Mouse (Mus musculus) embryo, embryonic 10.5 days (tissue): ENCODE measurements around the gene Ccdc77.
A peak's percentile ranks its signal among the peaks of the same experiment; 100 is the strongest.

Experiments
- DNase-seq: peaks from one replicate; pipeline ENCODE4 v3.0.0-alpha.2; 2015; ENCODE audit warnings: low spot score

Ccdc77 gene

DNA sequence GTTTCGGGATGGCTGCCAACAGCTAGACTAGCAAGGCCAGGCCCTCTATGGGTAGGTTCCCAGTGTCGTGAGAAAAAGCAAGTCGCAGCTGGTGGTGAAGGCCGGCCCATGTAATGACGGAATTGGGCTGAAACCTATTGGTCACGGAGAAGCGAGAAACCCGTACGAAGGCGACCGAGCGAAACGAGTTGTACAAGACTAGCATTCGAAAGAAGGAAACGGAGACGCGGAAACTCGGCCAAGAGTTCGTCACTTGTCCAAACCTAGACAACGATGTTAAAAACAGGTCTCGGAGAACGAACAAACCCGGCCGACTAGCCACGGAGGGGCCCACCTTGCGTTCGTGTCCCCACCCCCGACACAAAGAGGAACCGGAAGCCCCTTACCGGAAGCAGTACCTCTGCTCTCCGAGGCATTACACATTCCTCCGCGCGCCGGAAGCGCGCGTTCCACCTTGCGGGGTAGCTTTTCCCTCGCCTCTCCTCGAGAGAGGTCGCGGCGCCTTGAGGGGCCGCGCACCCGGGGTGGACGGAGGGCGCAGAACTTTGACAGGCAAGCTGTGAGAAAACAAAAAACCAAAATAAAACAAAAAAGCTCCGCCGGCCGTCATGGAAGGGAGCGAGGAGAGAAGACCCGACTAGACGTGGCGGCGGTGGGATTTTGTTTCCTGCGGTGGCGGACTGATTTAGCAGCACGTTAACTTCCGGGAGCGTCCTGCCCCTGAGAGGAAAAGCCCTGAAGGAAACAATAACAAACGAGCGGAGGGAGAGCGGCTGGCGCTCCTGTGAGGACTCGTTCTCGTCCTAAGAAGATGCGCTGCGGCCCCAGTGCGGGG is at the start of gene Ccdc77, which contains the start of gene Kdm5a:
Gene Ccdc77, minus strand, starts transcription at position 687 of the 835 bp plus-strand sequence.
Gene Kdm5a, plus strand, starts transcription at position 437 of the 835 bp plus-strand sequence.
- peak; percentile 97 for DNase-seq

DNA sequence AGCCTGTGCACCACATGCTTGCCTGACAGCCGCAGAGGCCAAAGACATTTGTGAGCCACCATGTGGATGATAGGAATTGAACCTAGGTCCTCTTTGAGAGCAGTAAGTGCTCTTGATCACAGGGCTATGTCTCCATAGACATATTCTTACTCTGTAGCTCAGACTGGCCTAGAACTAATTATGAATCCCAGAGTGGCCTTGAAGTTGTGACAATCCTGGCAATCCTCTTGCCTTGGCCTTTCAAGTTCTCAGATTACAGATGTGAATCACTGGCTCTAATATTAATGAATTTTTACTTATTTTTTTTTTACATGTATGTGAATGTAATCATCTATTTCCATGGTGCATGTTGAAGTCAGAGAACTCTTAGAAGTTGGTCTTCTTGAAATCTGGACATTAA is 39.8 kb upstream of the Ccdc77 start:
- DNase-seq, result no peak

DNA sequence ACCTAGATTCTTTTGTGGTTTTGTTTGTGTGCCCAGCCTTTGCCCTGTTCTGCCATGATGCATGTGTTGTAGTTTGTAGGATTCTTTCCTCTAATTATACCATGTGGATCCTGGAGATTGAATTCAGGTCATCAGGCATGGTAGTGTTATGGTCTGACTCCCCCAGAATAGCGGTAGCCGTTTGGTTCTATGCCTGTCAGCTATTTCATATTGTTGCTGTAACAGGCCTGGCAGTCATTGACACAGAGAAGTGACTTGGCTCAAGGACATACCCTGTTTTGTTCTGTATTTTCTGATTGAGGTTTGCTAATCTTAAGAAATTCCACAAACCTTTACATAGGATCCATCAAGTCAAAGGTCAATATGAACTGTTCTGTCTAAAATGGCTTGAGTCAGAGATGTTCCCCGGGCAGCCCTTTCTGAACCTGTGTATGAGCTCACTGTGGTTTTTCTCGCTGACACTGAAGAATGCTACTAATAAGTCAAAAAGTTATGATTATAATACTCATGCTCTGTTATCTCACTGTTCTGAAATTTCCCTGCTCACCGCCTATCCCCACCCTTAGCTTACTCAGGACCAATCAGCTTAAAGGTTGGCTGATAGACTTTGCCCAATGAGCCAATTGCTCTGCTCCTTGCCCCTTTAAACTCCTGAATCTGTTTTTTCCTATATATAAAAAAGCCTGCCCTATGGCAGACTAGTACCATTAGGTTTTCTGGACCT is 31.6 kb upstream of the Ccdc77 start:
- no peak for DNase-seq

DNA sequence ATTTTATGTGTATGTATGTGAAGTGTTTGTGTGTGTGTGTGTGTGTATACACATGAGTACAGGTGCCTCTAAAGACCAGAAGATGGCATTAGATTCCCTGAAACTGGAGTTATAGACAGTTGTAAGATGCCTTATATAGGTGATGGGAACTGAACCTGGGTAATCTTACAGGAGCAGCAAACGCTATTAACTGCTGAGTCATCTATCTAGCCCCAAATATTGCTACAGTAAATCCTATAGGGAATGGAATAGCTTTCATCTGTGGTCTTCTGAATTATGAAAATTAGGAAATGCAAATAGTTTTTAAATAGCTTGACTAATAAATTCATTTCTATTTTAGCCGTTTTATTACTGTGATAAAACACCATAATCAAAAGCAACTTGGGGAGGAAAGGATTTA is 28.6 kb upstream of the Ccdc77 start:
- no peak for DNase-seq

DNA sequence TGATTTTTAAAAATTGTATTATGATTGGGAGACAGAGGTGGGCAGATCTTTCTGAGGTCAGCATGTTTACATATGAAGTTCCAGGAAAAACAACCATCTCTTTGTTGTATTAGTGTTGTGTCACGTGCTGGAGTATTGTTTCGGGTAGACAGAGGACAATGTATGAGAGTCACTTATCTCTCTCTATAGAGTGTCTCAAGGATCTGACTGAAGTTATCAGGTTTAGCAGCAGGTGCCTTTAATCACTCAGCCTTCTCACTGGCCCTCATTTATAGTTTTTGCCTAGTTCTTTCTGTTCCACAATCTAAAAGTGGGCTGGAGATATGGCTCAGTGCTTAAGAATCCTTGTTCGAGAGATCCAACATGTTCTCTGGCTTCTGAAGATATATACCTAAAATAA is 25.9 kb upstream of the Ccdc77 start:
- DNase-seq, result no peak

DNA sequence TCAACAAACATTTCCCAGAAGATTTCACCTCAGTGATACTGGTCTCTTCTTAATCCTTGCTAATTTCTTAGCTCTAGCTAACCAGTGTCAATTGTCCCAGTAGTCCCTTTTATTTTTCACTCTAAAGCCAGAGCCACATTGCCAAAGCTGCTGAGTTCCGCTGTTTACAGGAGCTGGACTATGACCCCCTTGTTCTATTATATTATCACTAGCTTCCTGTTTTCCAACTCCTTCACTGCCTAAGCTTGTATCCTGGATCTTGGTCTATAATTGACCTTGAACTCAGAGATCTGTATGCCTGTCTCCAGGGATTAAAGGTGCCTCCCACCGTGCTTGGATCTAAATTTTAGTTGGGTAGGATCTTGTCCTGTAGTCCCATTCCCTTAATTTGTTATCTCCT is 12.6 kb upstream of the Ccdc77 start:
- DNase-seq, result no peak

DNA sequence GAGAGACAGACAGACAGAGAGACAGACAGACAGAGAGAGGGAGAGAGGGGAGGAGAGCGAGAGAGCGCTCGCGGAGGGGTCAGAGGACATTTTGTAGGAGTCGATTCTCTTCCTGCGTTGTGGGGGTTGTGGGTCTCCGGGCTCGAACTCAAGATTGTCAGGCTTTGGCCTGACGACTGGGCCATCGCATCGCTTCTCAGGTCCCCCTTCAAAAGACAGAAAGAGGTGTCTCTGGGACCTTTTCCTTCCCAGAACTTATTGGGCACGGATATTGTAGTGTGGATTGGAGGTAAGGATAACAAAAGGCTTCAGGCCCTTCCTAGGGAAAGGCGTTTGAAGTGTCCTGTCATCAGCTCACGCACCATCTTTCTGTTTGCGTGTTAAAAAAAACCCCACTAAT is 877 bp upstream of the Ccdc77 start:
- peak; percentile 22 for DNase-seq

DNA sequence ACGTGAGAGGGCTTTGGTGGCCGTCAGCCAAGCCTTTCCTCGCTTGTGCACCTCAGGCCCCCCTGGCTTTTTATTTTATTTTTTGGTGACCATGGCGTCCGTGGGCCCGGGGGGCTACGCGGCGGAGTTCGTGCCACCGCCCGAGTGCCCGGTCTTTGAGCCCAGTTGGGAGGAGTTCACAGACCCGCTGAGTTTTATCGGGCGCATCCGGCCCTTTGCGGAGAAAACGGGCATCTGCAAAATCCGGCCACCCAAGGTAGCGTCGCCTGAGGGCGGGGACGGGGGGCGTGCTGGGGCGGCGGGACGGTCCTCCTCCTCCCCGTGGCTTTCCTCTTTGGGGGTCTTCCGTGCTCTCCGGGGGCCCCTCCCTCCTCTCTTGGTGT is 340 bp upstream of the Ccdc77 start:
- DNase-seq, result no peak

DNA sequence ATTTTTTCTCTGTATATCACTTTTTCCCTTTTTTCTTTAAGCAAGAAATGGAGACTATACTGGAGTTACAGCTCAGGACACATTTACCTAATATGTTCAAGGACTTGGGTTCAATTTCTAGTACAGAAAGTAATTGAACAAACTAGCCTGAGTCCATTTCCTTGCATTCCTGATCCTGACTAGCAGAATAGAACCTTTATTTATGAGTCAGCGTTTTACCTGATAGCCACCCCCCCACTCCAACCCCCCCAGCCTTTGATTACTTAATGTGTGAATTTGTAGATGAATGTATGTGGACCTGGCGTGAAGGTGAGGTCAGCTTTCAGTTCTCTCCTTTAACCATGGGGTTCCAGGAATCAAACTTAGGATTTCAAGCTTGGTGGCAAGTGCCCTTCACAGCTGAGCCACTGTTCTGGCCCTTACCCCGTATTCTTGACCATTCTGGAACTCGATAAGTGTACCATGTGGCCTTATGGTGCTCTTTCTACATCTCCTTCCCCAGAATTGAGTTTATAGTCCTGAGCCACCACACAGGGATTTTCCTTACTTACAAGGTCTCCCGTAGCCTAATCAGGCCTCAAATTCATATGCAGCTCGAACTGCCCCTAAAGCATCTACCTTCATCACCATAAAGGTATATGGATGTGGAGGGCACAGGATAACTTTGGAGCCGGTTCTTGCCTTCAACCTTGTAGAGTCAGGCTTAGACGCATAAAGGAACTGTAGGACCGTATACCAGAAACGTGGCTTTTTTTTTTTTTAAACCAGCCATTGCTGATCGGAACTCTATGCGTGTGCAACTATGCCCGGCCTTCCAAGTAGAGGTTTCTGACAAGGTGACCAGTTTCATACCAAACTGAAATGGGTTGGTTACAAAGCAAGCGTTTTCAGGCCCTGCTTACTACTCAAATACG is 1.1 kb downstream of the Ccdc77 start:
- peak; percentile 28 for DNase-seq

DNA sequence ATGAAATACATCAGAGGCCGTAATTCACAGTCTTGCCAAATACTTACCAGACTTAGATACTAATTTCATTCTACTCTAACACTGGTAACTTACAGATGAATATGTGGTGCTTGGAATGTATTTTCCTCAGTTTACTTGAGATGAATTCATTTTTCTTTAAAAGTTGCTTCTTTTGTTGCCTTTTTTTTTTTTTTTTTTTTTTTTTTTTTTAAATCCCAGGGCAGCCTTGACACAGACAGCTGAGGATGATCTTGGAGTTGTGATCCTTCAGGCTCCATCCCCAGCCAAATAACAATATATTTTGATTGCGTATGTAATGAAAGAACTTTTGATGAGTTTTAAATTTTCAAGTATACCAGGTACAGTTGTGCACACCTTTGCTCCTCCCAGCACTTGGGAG is 2.0 kb downstream of the Ccdc77 start:
- no peak for DNase-seq

DNA sequence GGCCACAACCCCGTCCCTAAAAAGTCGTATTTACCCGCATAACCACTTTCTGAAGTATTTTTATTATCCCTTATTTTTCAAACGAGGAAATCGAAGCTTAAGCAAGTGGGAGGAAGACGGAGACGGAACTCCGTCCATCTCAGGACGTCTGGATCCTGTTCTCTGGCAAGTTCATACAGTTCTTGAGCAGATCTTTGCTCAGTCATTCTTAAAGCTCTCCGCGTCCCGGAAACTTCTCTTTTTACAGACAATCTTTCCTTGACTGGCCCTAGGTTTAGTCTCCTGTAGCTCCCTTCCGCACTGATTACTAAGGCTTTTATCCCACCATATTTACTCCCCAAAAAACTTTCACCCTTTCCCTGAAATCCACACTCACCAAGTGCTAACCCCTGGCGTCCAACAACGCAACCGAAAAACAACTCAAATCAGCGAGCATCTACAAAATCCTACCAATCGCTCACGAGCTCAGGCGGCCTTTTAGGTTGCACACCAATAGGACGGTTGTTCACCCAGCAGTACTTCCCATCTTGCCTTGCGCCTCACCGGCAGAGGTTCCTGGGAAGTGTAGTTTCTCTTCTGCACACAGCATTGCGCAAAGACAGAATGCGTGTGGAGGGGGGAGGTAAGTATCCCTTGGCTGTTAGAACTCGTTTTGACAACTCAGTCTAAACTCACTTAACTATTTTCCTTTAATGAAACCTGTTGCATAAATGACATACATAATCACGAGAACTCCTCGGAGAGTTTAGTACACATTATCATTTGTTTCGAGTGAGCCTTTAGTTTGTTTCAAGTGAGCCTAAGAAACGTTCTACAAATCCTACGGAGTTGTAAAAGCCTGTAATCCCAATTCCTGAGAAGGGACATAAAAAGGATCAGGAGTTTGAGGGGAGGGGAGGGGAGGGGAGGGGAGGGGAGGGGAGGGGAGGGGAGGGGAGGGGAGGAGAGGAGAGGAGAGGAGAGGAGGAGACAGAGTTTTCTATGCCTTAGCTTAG is 6.9 kb downstream of the Ccdc77 start:
- DNase-seq, result peak; percentile 96

DNA sequence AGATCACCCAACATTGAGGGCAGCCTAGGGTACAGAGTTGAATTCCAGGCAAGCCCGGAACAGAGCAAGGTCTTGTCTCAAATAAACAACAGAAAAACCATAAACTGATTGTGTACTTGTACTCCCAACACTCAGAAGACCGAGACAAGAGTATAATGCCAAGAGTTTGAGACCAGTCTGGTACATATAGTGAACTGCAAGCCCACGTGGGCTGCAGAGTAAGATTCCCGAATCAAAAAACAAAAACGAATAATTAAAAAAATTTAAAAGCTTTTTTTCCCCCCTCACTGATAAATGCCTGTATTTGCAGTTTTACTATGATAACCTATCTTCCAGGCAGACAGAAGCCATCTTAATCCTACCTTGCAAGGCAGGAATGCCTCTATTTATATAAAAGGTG is 7.7 kb downstream of the Ccdc77 start:
- peak; percentile 7 for DNase-seq

DNA sequence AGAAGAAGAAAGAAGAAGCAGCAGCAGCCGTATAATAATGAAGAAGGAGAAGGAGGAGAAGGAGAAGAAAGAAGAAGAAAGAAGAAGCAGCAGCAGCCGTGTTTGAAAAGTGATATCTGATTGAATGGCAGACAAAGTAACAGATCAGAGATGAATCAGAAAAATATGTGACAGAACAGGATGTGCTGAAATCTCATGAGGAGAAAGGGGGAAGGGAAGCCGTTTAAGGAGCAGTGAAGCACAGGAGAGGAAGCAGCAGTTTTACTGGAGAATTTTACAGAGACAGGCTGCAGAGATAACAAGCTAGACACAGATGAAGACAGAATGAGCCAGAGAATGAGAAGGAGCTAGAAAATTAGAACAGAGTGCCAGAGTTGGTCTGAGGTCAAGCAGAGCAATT is 15.2 kb downstream of the Ccdc77 start:
- no peak for DNase-seq

DNA sequence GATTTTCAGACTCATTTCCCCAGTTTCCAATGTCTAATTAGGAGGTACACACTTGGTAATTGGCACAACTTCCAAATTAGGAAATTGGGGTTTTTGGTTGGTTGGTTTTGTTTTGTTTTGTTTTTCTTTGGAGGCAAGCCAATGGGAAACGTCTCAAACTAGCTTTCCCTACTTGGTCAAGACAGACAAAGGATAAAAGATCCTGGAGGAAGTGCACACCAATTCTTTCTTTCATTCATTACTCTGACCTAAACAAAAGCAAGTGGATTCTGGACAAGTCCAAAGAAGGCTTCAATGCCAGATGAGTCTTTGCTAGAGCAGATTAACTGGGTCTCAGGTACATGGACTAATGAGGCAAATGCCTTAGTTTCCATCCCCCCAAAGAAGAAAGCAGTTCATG is 20.2 kb downstream of the Ccdc77 start:
- DNase-seq, result no peak

DNA sequence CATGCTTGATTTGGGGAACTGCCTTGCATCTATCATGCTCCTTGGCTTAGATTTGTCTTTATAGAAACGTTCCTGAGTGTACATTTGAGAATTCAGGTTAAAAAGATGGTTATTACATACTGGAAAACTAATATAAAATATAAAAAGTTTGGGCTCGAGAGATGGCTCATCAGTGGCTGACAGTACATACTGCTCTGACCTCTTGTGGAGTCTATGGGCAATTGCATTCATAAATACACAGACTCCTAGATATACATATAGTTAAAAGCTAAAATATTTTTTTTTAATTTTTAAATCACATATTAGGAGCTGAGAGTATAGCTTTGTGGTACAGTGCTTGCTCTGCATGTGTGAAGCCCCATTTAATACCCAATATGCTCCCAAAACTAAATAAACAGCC is 31.8 kb downstream of the Ccdc77 start:
- no peak for DNase-seq

DNA sequence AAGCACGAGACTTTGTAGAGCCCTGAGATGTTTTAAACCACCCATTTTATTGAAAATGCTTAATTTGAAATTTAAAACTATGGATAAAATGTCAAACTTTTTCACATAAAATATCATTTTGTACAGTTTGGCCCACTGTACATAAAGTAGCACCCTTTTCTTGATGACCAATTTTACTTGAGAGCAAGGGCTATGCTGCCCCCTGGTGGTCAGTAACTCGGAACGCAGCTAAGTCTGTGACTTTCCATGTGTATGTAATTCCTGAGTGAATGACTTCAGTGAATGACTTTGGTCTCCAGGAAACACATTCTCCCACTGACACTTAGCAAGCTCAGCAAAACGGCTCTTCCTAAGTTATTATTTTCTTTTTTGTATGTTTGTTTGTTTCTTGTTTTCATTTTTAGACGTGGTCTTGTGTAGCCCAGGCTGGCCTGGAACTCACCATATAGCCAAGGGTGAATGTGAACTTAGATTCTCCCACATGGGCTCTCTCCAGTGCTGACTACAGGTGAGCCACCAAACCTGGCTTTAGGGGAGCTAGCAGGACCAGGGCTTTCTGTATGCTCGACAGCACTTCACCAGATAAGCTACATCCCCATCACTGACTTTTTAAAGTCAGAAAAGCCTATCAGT is 39.8 kb downstream of the Ccdc77 start:
- peak; percentile 90 for DNase-seq

DNA sequence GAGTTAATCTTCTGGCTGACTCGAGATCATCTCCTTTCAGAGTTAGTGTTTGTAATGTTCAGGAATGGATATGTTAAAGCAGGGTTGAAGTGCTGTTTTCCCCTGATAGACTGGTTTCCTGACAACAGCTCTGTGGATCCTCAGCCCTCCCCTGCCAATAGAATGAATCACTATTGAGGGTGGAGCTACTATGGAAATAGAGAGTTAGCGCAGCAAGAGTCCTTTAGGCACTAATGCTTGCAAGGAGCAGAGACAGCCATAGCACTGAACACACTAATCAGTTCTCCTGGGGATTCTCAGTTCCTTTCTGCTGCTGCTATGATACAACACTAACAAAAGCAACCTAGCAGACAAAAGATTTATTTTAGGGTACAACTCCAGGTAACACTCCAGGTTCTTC is 43.8 kb downstream of the Ccdc77 start:
- DNase-seq, result no peak

DNA sequence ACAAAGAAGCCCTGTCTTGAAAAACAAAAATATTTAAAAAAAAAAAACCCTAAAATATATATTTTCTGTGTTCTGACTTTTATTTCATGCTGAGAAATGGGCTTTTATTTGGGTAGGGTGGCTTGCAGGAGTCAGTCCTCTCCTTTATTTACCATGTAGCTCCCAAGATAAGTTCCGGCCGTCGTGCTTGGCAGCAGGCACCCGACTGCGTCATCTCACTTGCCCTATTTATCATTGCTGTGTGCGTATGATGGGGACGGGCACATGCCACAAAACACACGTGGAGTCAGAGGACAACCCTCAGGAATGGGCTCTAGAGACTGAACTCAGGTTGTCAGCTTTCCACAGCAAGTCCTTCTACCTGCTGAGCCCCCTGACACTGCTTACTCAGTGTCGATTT is 45.0 kb downstream of the Ccdc77 start:
- DNase-seq, result no peak

DNA sequence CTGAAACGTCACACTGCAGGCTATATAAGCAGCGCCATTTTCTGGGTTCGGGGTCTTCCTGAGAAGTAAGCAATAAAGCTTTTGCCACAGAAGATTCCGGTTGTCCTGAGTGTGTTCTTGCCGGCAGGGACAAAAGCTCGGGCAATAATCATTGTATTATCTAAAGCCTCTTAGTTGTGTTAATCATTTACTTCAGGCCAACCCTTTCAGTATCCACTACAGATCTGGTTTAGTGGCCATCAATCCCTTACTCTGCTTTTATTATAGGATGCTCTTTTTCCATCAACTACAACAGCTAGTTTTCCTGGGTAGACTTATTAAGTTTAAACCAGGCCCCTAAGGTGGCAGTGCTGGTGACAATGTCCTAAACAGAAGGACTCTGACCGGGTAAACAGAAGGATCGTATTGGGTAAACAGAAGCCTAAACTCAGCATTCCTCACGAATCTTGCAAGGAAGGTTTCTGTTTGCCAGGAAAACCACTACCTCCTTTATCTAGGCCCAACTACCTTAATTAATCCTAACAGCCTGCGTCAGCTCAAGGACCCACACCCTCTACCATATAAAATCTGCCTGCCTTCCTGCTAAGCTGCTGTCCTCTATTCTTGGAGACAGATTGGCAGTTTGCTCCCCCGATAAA is 45.8 kb downstream of the Ccdc77 start:
- DNase-seq, result no peak

DNA sequence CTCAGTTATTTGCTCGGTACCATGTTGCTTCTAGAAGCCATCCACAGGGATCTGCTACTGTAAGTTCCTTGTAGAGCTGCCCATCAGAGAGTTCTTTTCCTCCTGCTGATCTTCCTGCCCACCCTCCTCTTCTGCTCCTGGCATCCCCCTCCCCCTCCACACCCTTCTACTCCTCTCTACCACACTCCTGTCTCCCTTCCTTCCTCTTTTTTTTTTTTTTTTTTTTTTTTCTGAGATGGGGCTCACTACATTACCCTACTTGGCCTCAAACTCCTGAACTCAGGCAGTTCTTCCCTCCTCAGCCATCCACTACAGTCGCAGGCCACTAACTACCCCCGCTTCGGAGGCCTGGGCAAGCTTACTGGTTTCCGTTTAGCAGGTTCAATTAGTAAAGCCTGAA is 51.7 kb downstream of the Ccdc77 start:
- no peak for DNase-seq
